Mouse (Mus musculus) lung, embryonic 14.5 days (tissue): ENCODE measurements around the gene Flot2. TPM values are rescaled to one million over a fixed set of nuclear protein-coding genes. Genes with fewer than 3 reads are reported as not detected.

Source experiments
- ATAC-seq: fragments of 200-750 bp; cut with Nextera tagmentation; 2 replicates; pipeline ENCODE4 v1.8.0; 2017; ENCODE audit warnings: mild to moderate bottlenecking, moderate TSS enrichment, moderate library complexity; ENCODE audit not compliant: insufficient read depth
- DNase-seq: peaks from one replicate; pipeline ENCODE4 v3.0.0-alpha.2; 2015
- H3K27ac ChIP-seq: fragments of 300-500 bp; sonication (generic); 2 replicates; pipeline ENCODE4 v1.5.1; 2014; ENCODE audit warnings: low read depth, mild to moderate bottlenecking, moderate library complexity
- H3K27me3 ChIP-seq: fragments of 300-500 bp; sonication (generic); 2 replicates; pipeline ENCODE4 v1.6.1; 2014; ENCODE audit warnings: low read length, control low read depth; ENCODE audit not compliant: insufficient read depth
- H3K36me3 ChIP-seq: fragments of 300-500 bp; sonication (generic); 2 replicates; pipeline ENCODE4 v1.6.1; 2014; ENCODE audit warnings: control low read depth; ENCODE audit not compliant: insufficient read depth
- H3K4me1 ChIP-seq: fragments of 300-500 bp; sonication (generic); 2 replicates; pipeline ENCODE4 v1.6.1; 2014; ENCODE audit warnings: antibody characterized with exemption, control low read depth; ENCODE audit not compliant: insufficient read depth
- H3K4me2 ChIP-seq: fragments of 300-500 bp; sonication (generic); 2 replicates; pipeline ENCODE4 v1.6.1; 2014; ENCODE audit warnings: mild to moderate bottlenecking
- H3K4me3 ChIP-seq: fragments of 300-500 bp; sonication (generic); 2 replicates; pipeline ENCODE4 v1.5.1; 2014; ENCODE audit warnings: low read depth, low read length
- H3K9ac ChIP-seq: fragments of 300-500 bp; sonication (generic); 2 replicates; pipeline ENCODE4 v1.6.1; 2014
- H3K9me3 ChIP-seq: fragments of 300-500 bp; sonication (generic); 2 replicates; pipeline ENCODE4 v1.6.1; 2016; ENCODE audit warnings: low read depth, low read length, control low read depth
- CTCF ChIP-seq: IDR thresholded peaks from 2 replicates; pipeline ENCODE4 v1.5.1; 2016; ENCODE audit warnings: antibody characterized with exemption, low read depth
- WGBS: fragments of 180-500 bp; shearing (Covaris S2); extraction: QIAGEN DNeasy Blood & Tissue Kit; methylation state at CpG from one replicate; pipeline ENCODE4 v1.1.7; 2014; 5-methylcytosine and 5-hydroxymethylcytosine counted together
- polyA plus RNA-seq: library from polyadenylated mRNA; unstranded; fragments of >200 nt; fragmentation: Nextera tagmentation; extraction: Ambion mirVana; gene quantifications from 2 replicates; pipeline ENCODE4 v1.2.1, GENCODE M21; 2014

The Flot2 gene
- polyA plus RNA-seq, 1 experiment from 2014 or later, result 57.4 TPM

- H3K36me3 ChIP-seq, result peaks cover 51% of the 10 kb centered on the region
- no peaks in the 10 kb centered on the region for H3K27me3 ChIP-seq
Measured at GRCm38 (mm10) chr11:78030600-78030999, 7.1 kb upstream of the Flot2 start.

GRCm38 (mm10) chr11:78031389-78031788 lies 6.3 kb upstream of the Flot2 start:
- Histone ChIP-seq H3K9me3 (no peaks in the 10 kb centered on the region), H3K36me3 (peaks cover 43% of the 10 kb centered on the region), H3K4me2 (peak overlapping the region; percentile 92), H3K9ac (peak overlapping the region; percentile 73), H3K4me1 (0 out of 2 replicates have a peak, but pooled peaks cover 4% of the 10 kb centered on the region), H3K4me3 (peak overlapping the region; percentile 66), H3K27me3 (no peaks in the 10 kb centered on the region), H3K27ac (peak overlapping the region; percentile 89)
- DNase-seq (no peak), ATAC-seq (0 out of 2 replicates have a peak, but pooled peaks have one; percentile 1)
- TF ChIP-seq CTCF, result no peak
- 43% methylated on average over 6 of the region's 6 CpGs for WGBS

More at GRCm38 (mm10) chr11:78030600-78030999, 7.1 kb upstream of the Flot2 start:
- Histone ChIP-seq H3K9ac (no peak overlapping the region), H3K4me2 (no peak overlapping the region), H3K27ac (no peak overlapping the region), H3K4me3 (no peak overlapping the region), H3K4me1 (0 out of 2 replicates have a peak, but pooled peaks cover 4% of the 10 kb centered on the region), H3K9me3 (no peaks in the 10 kb centered on the region)
- TF ChIP-seq CTCF, result no peak
- no peak for ATAC-seq
- 66% methylated on average over 2 of the region's 2 CpGs for WGBS
- DNase-seq, result no peak

GRCm38 (mm10) chr11:78031947-78032808 lies 5.6 kb upstream of the Flot2 start, which contains the start of gene Dhrs13:
Gene Dhrs13, plus strand, starts transcription at chr11:78032280.
- peak within 1 kb of the TSS; percentile 89 for H3K27ac ChIP-seq
- DNase-seq (peak; percentile 97), ATAC-seq (peak; percentile 92)
- TF ChIP-seq CTCF, result peak; percentile 82
- peak within 1 kb of the TSS; percentile 73 for H3K9ac ChIP-seq
- peak within 1 kb of the TSS; percentile 66 for H3K4me3 ChIP-seq
- peak within 1 kb of the TSS; percentile 92 for H3K4me2 ChIP-seq
- no peaks in the 10 kb centered on the region for H3K27me3 ChIP-seq
- no peaks in the 10 kb centered on the region for H3K9me3 ChIP-seq
- peaks cover 43% of the 10 kb centered on the region for H3K36me3 ChIP-seq
- WGBS, result under 1% methylated on average over 95 of the region's 96 CpGs
- H3K4me1 ChIP-seq, result 0 out of 2 replicates have a peak, but pooled peaks cover 5% of the 10 kb centered on the region

- Histone ChIP-seq H3K36me3 (peaks cover 37% of the 10 kb centered on the region), H3K27ac (peak overlapping the region; percentile 89; the same call in 1 of the 2 replicates), H3K27me3 (no peaks in the 10 kb centered on the region), H3K4me2 (peak overlapping the region; percentile 92), H3K9me3 (no peaks in the 10 kb centered on the region), H3K4me1 (peaks cover 10% of the 10 kb centered on the region; the same call in 1 of the 2 replicates), H3K9ac (peak overlapping the region; percentile 73), H3K4me3 (peak overlapping the region; percentile 66)
- ATAC-seq (no peak), DNase-seq (peak; percentile 17)
- 9% methylated on average over 5 of the region's 5 CpGs for WGBS
- TF ChIP-seq CTCF, result no peak
Measured at GRCm38 (mm10) chr11:78032809-78033195, 4.9 kb upstream of the Flot2 start.

GRCm38 (mm10) chr11:78033931-78034617 lies 3.7 kb upstream of the Flot2 start:
- H3K4me3 ChIP-seq, result no peak overlapping the region
- 90% methylated on average over 23 of the region's 23 CpGs for WGBS
- 0 out of 2 replicates have a peak overlapping the region, but pooled peaks have one; percentile 10 for H3K4me2 ChIP-seq
- H3K4me1 ChIP-seq, result peaks cover 15% of the 10 kb centered on the region
- DNase-seq, result no peak
- H3K27ac ChIP-seq, result no peak overlapping the region
- peaks cover 25% of the 10 kb centered on the region for H3K36me3 ChIP-seq
- ATAC-seq, result no peak
- H3K9me3 ChIP-seq, result no peaks in the 10 kb centered on the region
- no peaks in the 10 kb centered on the region for H3K27me3 ChIP-seq
- no peak overlapping the region for H3K9ac ChIP-seq
- no peak for TF ChIP-seq CTCF

GRCm38 (mm10) chr11:78036791-78037190 lies 940 bp upstream of the Flot2 start:
- H3K27me3 ChIP-seq, result no peaks in the 10 kb centered on the region
- H3K4me2 ChIP-seq, result no peak overlapping the region
- no peaks in the 10 kb centered on the region for H3K9me3 ChIP-seq
- ATAC-seq (no peak), DNase-seq (no peak)
- 0 out of 2 replicates have a peak, but pooled peaks cover 24% of the 10 kb centered on the region for H3K36me3 ChIP-seq
- H3K27ac ChIP-seq, result no peak overlapping the region
- peaks cover 10% of the 10 kb centered on the region for H3K4me1 ChIP-seq
- no peak overlapping the region for H3K9ac ChIP-seq
- TF ChIP-seq CTCF, result no peak
- no peak overlapping the region for H3K4me3 ChIP-seq
- whole genome bisulfite sequencing, result 80% methylated on average over 10 of the region's 10 CpGs
